ENCODE assay signal across 21 mouse cellular contexts in the genomic region with DNA sequence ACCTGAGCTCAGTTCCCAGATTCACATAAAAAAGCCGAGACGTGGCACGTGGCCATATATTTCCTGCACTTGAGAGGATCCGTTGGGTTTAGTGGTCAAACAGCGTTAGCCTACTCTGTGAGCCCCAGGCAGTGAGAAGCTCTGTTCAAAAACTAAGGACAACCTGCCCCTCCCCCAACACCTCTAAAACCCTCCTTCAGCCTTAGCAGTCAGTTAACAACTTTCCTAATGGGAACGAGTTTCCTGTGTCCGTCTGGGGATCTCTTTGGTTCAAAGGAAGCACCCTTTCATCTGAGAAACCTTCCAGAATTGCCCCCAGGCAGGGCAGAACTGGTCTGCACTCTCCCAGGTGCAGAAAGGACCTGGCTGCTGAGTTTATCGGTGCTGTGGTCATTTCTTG. TPM values are rescaled to one million over a fixed set of nuclear protein-coding genes. Genes with fewer than 3 reads are reported as not detected.
DNase-seq lines count a peak whose midpoint lies in the region; TF ChIP-seq lines count a peak whose summit lies in the region.
"Had no signal": no experiment of that assay in that cellular context is flagged by ENCODE, and none has a peak within 500 bp of the region (broad histone marks: within the 10 kb centered on the region; RNA-seq: fewer than 3 reads in every experiment).

No protein-coding gene starts in this region.

- no peaks in the 10 kb centered on the region for H3K36me3 ChIP-seq in ES-Bruce4 (ENCODE audit: control insufficient read depth, insufficient read depth, low read length, poor library complexity, severe bottlenecking)
- H3K36me3 ChIP-seq: embryonic facial prominence, embryonic 15.5 days; forebrain, embryonic 15.5 days; heart, embryonic 15.5 days; limb, embryonic 12.5 days had no signal

- no peak for TF ChIP-seq POLR2A in ES-Bruce4 (IDR thresholded peaks at IDR 0.05; ENCODE audit: insufficient read depth, low read length)

- no peak overlapping the region for H3K4me3 ChIP-seq in ES-Bruce4 (ENCODE audit: low read depth, low read length)
- H3K4me3 ChIP-seq: embryonic facial prominence, embryonic 15.5 days; forebrain, embryonic 15.5 days; heart, adult 2 months; heart, embryonic 15.5 days; limb, embryonic 12.5 days had no signal

- H3K27me3 ChIP-seq in ES-Bruce4 (ENCODE audit: control insufficient read depth, insufficient read depth, low read length, poor library complexity, severe bottlenecking), result no peaks in the 10 kb centered on the region
- H3K27me3 ChIP-seq: embryonic facial prominence, embryonic 15.5 days; forebrain, embryonic 15.5 days; heart, embryonic 15.5 days; limb, embryonic 12.5 days had no signal

- peak overlapping the region; percentile 83 for H3K27ac ChIP-seq in ES-Bruce4 (ENCODE audit: insufficient read depth, low read length)
- H3K27ac ChIP-seq: embryonic facial prominence, embryonic 15.5 days; forebrain, embryonic 15.5 days; heart, adult 2 months; heart, embryonic 15.5 days; limb, embryonic 12.5 days; macrophage had no signal

- DNase-seq in embryo, embryonic 11 days, result peak; percentile 42
- no peak for DNase-seq in embryo, embryonic 10.5 days (ENCODE audit: low spot score)
- peak; percentile 13 to 28 for DNase-seq in kidney, postnatal 25 days
- DNase-seq in kidney, adult 8-10 months, result no peak
- peak; percentile 71 for DNase-seq in forelimb bud, embryonic 11.5 days (ENCODE audit: low read depth, low spot score)
- no peak for DNase-seq in spleen, adult 18-20 months
- no peak for DNase-seq in thymus, postnatal 25 days
- DNase-seq: adrenal gland, postnatal 36 days; gastrocnemius, postnatal 25 days; heart, adult 2 months; heart, postnatal 4 days; layer of hippocampus, adult 9-11 months; liver, postnatal 0 days; right cerebral cortex, postnatal 25 days; thymus, postnatal 36 days had no signal

- H3K9ac ChIP-seq in ES-Bruce4 (ENCODE audit: low read depth, poor library complexity, severe bottlenecking), result no peak overlapping the region
- H3K9ac ChIP-seq: embryonic facial prominence, embryonic 15.5 days; forebrain, embryonic 15.5 days; heart, embryonic 15.5 days; limb, embryonic 12.5 days; liver, postnatal 0 days had no signal

- peaks cover 4% of the 10 kb centered on the region for H3K4me1 ChIP-seq in ES-Bruce4 (ENCODE audit: control insufficient read depth, insufficient read depth, low read length)
- H3K4me1 ChIP-seq: embryonic facial prominence, embryonic 15.5 days had no signal

- TF ChIP-seq CTCF in ES-Bruce4 (IDR thresholded peaks at IDR 0.05; ENCODE audit: low read depth, low read length), result no peak

- peak; percentile 50; the same call in 1 of the 2 replicates for TF ChIP-seq EP300 in ES-Bruce4 (IDR thresholded peaks at IDR 0.05; ENCODE audit: insufficient read depth, low read depth, low read length)

- no peaks in the 10 kb centered on the region for H3K9me3 ChIP-seq in ES-Bruce4 (replicated peaks; ENCODE audit: control insufficient read depth, insufficient read depth, low read length, poor library complexity, severe bottlenecking)
- H3K9me3 ChIP-seq: embryonic facial prominence, embryonic 15.5 days; forebrain, embryonic 15.5 days; heart, embryonic 15.5 days; limb, embryonic 12.5 days had no signal

RNA-seq across cellular contexts. Expression of a gene that starts 36.1 kb away (rescaled TPM):
- polyA plus RNA-seq in ES-Bruce4 (2011; ENCODE audit: insufficient read depth, insufficient read length, low read depth, missing spikeins), result 240 and 252 TPM in 2 replicates

Comparison
In these comparisons a context has a peak if more than half of its experiments do, and no peak if none do; other contexts are left out.
1. DNase-seq: peak in embryo, embryonic 11 days (single experiment), kidney, postnatal 25 days (2 of 2) and forelimb bud, embryonic 11.5 days (single experiment); none in embryo, embryonic 10.5 days (single experiment), kidney, adult 8-10 months (0 of 2), spleen, adult 18-20 months (0 of 2) and thymus, postnatal 25 days (single experiment).